Mouse (Mus musculus): ENCODE measurements around the gene Trip4.
"Not testable (repeated sequence)": the region's sequence is repeated elsewhere in the genome, so short reads cannot be mapped to it uniquely, and the experiment has no call there.

Trip4 gene

DNA sequence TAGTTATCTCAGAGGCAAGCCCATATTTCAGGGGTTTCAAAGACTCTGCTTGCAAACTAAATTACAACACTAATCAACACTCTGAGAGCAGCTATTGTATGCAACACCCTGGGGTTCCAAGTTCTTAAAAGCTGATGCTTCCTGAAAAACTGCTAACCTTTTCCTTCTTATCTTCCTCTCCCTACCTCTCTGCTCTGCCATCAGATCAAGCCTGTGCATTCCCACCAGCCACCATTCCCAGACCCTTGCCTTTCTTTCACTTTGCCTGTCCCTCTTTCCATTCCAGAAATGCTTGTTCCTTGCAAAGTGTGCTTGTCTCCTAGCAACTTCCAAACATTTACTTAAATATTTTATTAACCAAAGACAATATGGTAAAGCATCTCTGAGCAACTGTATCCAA lies 116.7 kb downstream of the Trip4 start:
- no peak for DNase-seq

DNA sequence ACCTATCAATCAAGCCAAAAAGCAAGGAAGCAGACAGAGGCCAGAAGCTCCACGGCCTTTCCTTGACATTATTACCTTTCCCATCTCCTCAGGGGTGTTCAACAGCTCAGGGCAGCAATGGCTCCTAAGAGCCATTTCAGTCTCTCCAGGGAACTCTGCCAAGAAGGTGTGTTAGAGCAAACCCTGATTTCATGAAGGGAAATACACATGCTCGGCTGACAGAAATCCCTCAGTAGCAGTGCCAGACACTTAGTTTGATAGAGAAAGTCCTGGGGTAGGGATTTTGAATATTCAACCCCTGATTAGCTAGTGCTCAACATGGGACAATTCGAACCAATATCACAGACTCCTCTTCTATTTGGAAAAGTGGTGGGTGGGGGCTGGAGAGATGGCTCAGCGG lies 117.5 kb downstream of the Trip4 start:
- no peak for DNase-seq

DNA sequence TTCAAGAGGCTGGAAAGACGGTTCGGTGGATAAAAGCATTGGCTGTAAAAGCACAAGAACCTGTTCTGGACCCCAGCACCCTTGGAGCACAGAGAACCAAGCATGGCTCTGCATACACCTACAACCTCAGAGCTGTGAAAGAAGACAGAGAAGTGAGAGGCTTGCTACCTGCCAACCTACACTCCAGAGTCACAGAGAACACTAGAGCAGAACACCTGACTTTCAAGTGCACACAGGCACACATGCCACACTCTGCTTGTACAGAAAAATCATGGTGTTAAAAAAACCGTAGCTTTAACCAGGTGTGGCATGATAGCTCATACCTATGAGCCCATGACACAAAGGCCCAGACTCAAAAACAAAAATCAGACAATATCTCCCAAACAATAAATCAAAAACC lies 118.8 kb downstream of the Trip4 start:
- DNase-seq: no peak

DNA sequence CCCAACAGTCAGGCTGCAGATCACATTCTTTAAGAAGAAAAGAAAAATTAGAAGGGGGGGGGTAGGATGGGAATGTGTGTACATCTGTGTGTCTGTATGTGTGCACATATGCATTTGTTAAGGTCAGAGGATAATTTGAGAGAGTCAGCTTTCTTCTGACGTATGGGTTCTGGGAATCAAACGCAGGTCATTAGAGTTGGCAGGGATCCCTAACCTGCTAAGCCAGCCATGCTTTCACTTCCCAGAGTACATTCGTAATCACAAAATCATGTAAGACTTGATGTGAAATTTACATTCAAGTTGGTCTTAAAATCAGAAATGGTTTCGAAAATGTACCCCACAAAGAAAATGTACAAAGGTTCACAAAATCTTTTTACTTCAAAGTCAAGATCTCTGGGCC lies 120.0 kb downstream of the Trip4 start:
- no peak for DNase-seq

DNA sequence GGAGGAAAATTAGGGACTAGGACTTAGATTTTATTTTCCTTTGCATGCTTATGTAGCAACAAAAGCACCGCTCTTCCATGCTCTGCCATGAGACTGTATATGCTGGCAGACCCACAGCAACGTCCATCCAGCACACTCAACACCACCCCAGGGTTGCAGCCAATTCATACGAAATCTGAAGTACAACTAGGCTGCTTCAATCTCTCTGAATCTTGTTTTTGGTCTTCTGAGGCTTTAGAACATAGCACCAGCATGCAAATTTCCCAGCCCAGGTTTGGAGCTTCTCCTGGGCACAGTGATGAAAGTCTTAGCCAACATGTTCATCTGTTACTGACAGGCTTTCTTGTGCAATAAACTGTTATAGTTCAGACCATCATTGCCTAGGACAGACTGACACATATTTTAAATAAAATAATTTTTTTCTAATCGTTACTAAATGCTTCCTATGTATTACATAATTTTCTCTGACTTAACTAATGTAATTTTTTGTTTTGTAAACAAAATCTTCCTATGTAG lies 120.7 kb downstream of the Trip4 start:
- DNase-seq: no peak

DNA sequence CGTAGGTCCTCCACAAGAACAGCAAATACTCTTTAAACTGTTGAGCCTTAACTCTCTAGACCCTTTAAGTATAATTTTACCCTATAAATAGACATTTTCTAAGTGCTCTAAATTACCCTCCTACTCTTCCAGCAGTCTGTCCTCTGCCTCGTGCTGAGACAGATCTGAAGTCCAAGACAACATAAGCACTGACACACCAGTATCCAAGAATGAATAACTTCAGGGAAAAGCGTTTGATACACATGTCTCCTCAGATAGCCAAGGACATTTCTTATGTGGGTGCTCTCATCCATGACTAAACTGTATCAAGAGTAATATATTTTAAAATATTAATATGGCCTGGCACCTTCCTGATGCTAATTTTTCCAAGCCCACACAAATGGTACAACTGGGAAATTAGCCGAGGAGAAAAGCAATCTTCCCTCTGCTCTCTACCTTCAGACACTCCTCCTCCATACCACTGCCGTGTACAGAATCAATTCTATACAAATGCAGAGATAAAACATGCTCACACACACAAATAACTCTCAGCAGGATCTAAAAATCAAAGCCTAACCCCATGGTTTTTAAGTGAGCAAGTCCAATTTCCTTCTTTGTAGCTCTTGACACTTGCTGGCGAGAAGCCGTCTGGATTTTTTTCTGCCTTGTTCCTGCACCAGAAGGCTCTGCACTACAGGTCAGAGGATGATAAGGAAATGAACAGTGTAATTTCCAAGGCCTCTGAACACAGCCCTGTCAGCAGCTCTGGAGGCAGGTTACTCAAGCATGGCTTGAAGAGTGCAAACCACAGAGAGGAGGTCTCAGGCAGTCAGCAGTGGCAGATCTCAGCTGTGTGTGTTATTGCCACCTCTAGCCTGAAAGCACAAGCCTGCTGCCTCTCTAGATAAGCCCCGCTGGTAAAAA lies 121.5 kb downstream of the Trip4 start:
- no peak for DNase-seq

DNA sequence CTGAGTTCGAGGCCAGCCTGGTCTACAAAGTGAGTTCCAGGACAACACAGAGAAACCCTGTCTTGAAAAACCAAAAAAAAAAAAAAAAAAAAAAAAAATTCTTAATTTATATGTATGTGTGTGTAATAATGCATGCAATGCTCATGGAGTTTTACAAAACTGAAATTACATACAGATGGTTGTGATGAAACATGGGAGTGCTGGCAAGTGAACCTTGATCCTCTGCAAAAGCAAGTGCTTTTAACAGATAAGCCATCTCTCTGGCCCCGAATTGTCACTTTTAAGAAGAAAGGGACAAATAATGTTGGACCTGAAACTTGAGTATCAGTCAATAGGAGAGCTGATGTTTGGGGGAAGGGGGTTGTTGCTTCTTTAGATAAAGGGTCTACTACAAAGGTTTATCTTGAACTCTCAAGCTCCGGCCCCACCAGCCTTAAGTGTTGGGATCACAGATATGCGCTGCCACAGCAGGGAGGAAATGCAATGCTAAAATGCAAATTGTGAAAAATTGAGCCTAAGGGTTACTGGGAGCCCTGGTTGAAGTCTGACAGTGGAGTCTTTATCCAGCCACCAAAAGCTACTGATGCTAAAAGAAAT lies 122.7 kb downstream of the Trip4 start:
- DNase-seq: no peak

DNA sequence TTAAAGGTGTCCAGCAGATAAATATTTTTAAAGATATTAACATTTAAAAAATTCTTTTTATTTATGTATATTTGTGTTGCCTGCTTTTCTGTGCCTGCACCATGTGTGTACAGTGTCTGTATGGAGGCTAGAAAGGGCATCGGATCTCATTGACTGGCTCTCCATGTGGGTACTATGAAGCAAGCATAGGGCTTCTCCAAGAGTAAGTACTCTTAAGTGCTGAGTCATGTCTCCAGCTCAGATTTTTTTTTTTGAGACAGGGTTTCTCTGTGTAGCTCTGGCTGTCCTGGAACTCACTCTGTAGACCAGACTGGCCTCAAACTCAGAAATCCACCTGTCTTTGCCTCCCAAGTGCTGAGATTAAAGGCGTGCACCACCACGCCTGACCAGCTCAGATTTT lies 129.0 kb downstream of the Trip4 start:
- DNase-seq: not testable (repeated sequence)

All from right cerebral cortex, postnatal 25 days (tissue).